Mouse (Mus musculus): ENCODE measurements around the gene Zhx3. TPM values are rescaled to one million over a fixed set of nuclear protein-coding genes. Genes with fewer than 3 reads are reported as not detected.

Zhx3 gene
- polyA plus RNA-seq, 1 experiment from 2014 or later, result 13.3 TPM

GRCm38 (mm10) chr2:160722714-160723113 is 150.1 kb downstream of the Zhx3 start:
- H3K36me3 ChIP-seq, result peaks cover 71% of the 10 kb centered on the region
- H3K27me3 ChIP-seq, result no peaks in the 10 kb centered on the region
- no peak overlapping the region for H3K27ac ChIP-seq
- H3K4me3 ChIP-seq, result no peak overlapping the region
- ATAC-seq (ENCODE audit: insufficient number of reproducible peaks, low FRiP score, low TSS enrichment, low read depth), result no peak
- no peak overlapping the region for H3K9ac ChIP-seq
- no peaks in the 10 kb centered on the region for H3K4me1 ChIP-seq
- no peak overlapping the region for H3K4me2 ChIP-seq
- 80% methylated on average over 4 of the region's 4 CpGs for WGBS
- no peaks in the 10 kb centered on the region for H3K9me3 ChIP-seq

- no peak overlapping the region for H3K4me3 ChIP-seq
- no peak overlapping the region for H3K4me2 ChIP-seq
- no peaks in the 10 kb centered on the region for H3K4me1 ChIP-seq
- ATAC-seq (ENCODE audit: insufficient number of reproducible peaks, low FRiP score, low TSS enrichment, low read depth), result peak; percentile 52; the same call in 1 of the 2 replicates
- H3K36me3 ChIP-seq, result peaks cover 81% of the 10 kb centered on the region
- no peak overlapping the region for H3K9ac ChIP-seq
- no peaks in the 10 kb centered on the region for H3K9me3 ChIP-seq
- H3K27me3 ChIP-seq, result no peaks in the 10 kb centered on the region
- no peak overlapping the region for H3K27ac ChIP-seq
- WGBS, result 72% methylated on average over 3 of the region's 3 CpGs
Measured at GRCm38 (mm10) chr2:160718811-160719210, 154.0 kb downstream of the Zhx3 start.

GRCm38 (mm10) chr2:160717269-160717668 is 155.5 kb downstream of the Zhx3 start:
- no peak overlapping the region for H3K9ac ChIP-seq
- no peak overlapping the region for H3K4me3 ChIP-seq
- WGBS, result 78% methylated on average over 5 of the region's 5 CpGs
- no peak overlapping the region for H3K27ac ChIP-seq
- H3K36me3 ChIP-seq, result peaks cover 78% of the 10 kb centered on the region
- H3K4me2 ChIP-seq, result no peak overlapping the region
- H3K4me1 ChIP-seq, result no peaks in the 10 kb centered on the region
- no peaks in the 10 kb centered on the region for H3K9me3 ChIP-seq
- ATAC-seq (ENCODE audit: insufficient number of reproducible peaks, low FRiP score, low TSS enrichment, low read depth), result no peak
- no peaks in the 10 kb centered on the region for H3K27me3 ChIP-seq

- WGBS, result 81% methylated on average over 4 of the region's 4 CpGs
Measured at GRCm38 (mm10) chr2:160715463-160716030, 157.3 kb downstream of the Zhx3 start.

GRCm38 (mm10) chr2:160707673-160708072 is 165.1 kb downstream of the Zhx3 start:
- Histone ChIP-seq H3K4me1 (no peaks in the 10 kb centered on the region), H3K27ac (no peak overlapping the region), H3K27me3 (no peaks in the 10 kb centered on the region), H3K9ac (no peak overlapping the region), H3K9me3 (no peaks in the 10 kb centered on the region), H3K4me2 (no peak overlapping the region), H3K36me3 (peaks cover 66% of the 10 kb centered on the region), H3K4me3 (no peak overlapping the region)
- no peak for ATAC-seq (ENCODE audit: insufficient number of reproducible peaks, low FRiP score, low TSS enrichment, low read depth)
- 88% methylated on average over 3 of the region's 3 CpGs for WGBS

More at GRCm38 (mm10) chr2:160715463-160716030, 157.3 kb downstream of the Zhx3 start:
- no peak overlapping the region for H3K9ac ChIP-seq
- H3K27ac ChIP-seq, result no peak overlapping the region
- no peak overlapping the region for H3K4me2 ChIP-seq
- no peak overlapping the region for H3K4me3 ChIP-seq
- no peaks in the 10 kb centered on the region for H3K4me1 ChIP-seq
- H3K27me3 ChIP-seq, result no peaks in the 10 kb centered on the region
- peaks cover 82% of the 10 kb centered on the region for H3K36me3 ChIP-seq
- no peak for ATAC-seq (ENCODE audit: insufficient number of reproducible peaks, low FRiP score, low TSS enrichment, low read depth)
- no peaks in the 10 kb centered on the region for H3K9me3 ChIP-seq

- H3K27me3 ChIP-seq, result no peaks in the 10 kb centered on the region
- ATAC-seq (ENCODE audit: insufficient number of reproducible peaks, low FRiP score, low TSS enrichment, low read depth), result no peak
- H3K27ac ChIP-seq, result no peak overlapping the region
- no peak overlapping the region for H3K9ac ChIP-seq
- no peak overlapping the region for H3K4me2 ChIP-seq
- H3K4me1 ChIP-seq, result no peaks in the 10 kb centered on the region
- H3K4me3 ChIP-seq, result no peak overlapping the region
- peaks cover 65% of the 10 kb centered on the region for H3K36me3 ChIP-seq
- H3K9me3 ChIP-seq, result no peaks in the 10 kb centered on the region
Measured at GRCm38 (mm10) chr2:160702824-160703223, 170.0 kb downstream of the Zhx3 start.

- WGBS, result 81% methylated on average over 3 of the region's 3 CpGs
- H3K27me3 ChIP-seq, result no peaks in the 10 kb centered on the region
- no peak overlapping the region for H3K4me3 ChIP-seq
- no peak overlapping the region for H3K4me2 ChIP-seq
- no peak for ATAC-seq (ENCODE audit: insufficient number of reproducible peaks, low FRiP score, low TSS enrichment, low read depth)
- H3K9ac ChIP-seq, result no peak overlapping the region
- H3K27ac ChIP-seq, result no peak overlapping the region
- H3K4me1 ChIP-seq, result no peaks in the 10 kb centered on the region
- H3K9me3 ChIP-seq, result no peaks in the 10 kb centered on the region
- H3K36me3 ChIP-seq, result peaks cover 59% of the 10 kb centered on the region
Measured at GRCm38 (mm10) chr2:160701603-160702002, 171.2 kb downstream of the Zhx3 start.

- Histone ChIP-seq H3K9ac (no peak overlapping the region), H3K4me1 (no peaks in the 10 kb centered on the region), H3K9me3 (no peaks in the 10 kb centered on the region), H3K27me3 (no peaks in the 10 kb centered on the region), H3K4me3 (no peak overlapping the region), H3K27ac (no peak overlapping the region), H3K4me2 (no peak overlapping the region), H3K36me3 (peaks cover 50% of the 10 kb centered on the region)
- 69% methylated on average over 5 of the region's 5 CpGs for WGBS
- ATAC-seq (ENCODE audit: insufficient number of reproducible peaks, low FRiP score, low TSS enrichment, low read depth), result no peak
Measured at GRCm38 (mm10) chr2:160700271-160700670, 172.5 kb downstream of the Zhx3 start.

Other genes with a start within 250 kb of the Zhx3 start
- gene Top1, start 227.1 kb downstream of the Zhx3 start, polyA plus RNA-seq (2015; fragmentation: Nextera tagmentation; extraction: Ambion mirVana), result 61.8 and 67.6 TPM in 2 replicates
- gene Plcg1, start 141.7 kb downstream of the Zhx3 start, polyA plus RNA-seq (2015; fragmentation: Nextera tagmentation; extraction: Ambion mirVana), result 41.8 and 51.8 TPM in 2 replicates
- gene Lpin3, start 7.7 kb upstream of the Zhx3 start, polyA plus RNA-seq (2015; fragmentation: Nextera tagmentation; extraction: Ambion mirVana), result 4.7 and 5.1 TPM in 2 replicates
- 47.6 and 54.6 TPM in 2 replicates for gene Emilin3, start 39.3 kb upstream of the Zhx3 start, polyA plus RNA-seq (2015; fragmentation: Nextera tagmentation; extraction: Ambion mirVana)
- gene Chd6, start 236.1 kb upstream of the Zhx3 start, polyA plus RNA-seq (2015; fragmentation: Nextera tagmentation; extraction: Ambion mirVana), result 27.2 and 28.2 TPM in 2 replicates